Mouse (Mus musculus) cerebellum, postnatal 10 days (tissue): ENCODE measurements at regions not wholly inside any gene's neighbourhood (a gene's known extent, or its start where the extent isn't known, plus 50 kb on each side); places are given as distances from the start of the nearest gene placed in this dataset.

Experiments used
- DNase-seq, 2 experiments: peaks; one replicate each; pipeline ENCODE4 v3.0.0; 2021; ENCODE audit warnings: mixed read lengths in 2 of 2

DNA sequence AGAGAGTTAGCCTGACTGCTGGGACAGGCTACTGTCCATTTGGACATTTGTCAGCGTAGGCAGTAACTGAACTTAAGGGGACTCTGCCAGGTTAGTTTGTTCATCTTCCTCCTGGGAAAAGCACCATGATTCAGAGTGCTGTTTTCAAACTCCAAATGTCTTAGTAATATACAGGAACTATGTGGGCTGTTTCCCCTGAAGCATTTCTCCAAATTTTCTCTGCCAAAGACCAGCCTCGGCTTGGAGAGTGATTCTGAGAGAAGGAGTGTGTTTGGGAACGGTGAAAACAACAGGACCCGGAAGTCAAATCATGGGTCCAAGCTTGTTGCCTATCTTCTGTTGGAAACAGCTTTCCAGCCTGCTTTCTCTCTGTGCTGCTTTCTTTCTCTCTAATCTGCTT lies 52.1 kb downstream of the Rprm start:
- no peak for DNase-seq

DNA sequence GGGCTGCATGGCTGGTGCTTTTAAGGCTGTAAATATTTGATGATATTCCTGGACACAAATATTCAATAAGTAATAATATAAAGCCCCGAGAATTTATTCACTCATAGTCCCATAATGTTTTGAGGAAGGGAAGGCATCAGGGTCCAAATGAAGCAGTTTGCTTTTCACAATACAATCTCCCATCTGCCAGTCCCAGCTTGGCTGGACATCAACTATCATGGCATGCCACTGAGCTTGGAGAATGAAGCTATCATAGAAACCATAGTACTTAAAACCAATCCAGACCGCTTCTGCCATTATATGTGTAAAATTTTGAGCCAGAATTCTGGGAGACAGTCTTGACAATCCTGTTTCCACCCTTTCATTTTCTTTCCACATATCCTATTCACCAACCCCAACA lies 56.5 kb downstream of the Rprm start:
- DNase-seq = peak; percentile 51 to 57

DNA sequence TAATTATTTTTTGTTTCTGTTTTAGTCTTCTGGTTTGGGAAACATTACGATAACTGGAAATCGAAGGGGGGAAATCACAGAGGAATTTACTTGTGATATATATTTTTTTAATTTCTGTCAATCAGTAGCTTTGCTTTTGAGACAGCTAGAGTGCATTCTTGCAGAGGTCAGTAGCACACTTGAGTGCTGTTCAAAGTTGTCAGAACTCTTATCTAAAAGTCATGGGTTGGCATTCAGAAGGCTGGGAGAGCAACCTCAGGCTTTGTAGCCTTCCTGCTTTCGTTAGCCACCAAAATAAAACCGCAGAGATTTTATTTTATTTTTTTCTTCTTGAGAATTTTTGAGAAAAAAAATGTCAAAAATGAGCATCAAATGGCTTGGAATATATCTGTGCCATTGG lies 62.6 kb downstream of the Rprm start:
- DNase-seq = no peak

DNA sequence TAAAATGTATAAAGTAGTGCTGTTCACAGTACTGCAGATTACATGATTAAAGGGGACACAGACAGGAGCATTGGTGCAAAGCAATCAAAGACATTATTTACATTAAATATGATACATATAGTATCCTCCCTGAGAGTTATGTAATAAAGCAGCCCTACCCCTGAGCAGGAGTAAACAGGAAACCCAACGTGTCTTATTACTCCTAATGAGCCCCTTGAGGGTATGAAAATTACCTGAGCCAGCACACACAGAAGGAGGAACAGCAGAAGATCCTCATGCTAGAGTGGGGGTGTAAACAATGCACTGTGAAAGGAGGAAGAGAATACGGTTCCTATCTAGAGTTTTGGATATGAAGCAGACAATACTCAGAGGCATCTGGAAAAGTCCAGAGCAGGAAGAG lies 95.2 kb downstream of the Rprm start:
- no peak for DNase-seq

DNA sequence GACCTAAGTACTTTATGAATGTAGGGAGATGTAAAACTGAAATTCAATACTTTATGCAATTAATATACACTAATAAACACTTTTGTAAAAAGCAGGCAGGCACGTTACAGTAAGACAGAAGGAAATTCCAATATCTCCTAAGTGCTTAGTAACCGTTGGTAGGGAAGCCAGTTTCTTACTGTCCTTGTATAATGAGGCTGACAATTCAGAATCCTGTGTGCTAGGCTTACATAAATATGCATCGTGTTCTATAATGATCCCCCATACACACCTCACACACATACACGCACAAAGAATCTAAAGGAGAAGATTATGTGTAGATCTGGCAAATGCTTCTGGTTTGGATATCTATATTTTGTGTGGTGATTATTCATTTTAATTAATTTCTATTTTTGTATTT lies 109.6 kb downstream of the Rprm start:
- no peak for DNase-seq

DNA sequence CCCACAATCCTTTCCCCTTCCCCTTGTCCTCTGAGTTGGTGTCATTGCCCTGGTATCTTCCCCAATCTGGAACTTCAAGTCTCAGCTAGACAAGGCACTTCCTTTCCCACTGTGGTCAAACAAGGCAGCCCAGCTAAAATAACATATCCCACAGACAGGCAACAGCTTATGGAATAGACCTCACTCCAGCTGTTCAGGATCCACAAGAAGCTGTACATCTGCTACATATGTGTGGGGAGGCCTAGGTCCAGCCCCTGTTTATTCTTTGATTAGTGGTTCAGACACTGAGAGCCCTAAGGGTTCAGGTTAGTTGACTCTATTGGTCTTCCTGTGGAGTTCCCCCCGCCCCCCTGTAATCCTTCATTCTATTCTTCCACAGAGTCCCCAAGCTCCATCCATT lies 124.9 kb downstream of the Rprm start:
- no peak for DNase-seq

DNA sequence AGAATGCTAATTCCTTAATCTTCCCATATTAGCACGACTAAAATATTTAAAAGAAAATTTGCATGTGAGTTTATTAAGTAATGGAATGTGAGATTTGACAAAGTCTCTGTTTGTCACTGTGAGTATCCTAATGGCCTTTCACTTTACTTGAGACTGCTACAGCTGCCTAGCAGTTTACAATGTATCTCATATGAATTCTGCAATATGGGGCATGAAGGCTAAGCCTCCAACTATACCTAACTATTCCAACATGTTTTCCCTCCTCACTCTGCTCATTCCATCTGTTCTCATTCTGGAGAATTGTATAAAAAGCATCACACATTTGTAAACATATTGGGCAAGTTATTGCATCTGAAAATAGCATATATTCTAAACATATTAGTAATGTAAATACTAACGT lies 137.1 kb downstream of the Rprm start:
- no peak for DNase-seq

DNA sequence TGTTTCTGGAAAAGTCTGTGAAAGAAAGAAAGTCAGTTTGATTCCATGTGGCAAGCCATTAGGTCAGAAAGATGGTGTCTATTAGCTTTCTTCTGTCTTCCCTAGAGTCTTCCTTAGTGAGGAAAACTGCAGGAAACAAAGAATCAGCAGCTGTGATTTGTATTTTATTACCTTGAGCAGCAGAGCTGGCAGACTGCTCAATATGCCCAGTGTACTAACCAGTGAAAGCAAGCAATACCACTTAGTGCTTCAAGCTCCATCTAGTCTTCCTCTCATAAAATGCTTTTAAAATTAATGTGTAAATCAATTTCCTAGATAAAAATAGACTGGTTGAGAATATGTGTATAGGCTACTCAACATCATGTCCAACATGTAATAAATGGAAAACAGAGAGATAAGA lies 137.8 kb downstream of the Rprm start:
- DNase-seq = no peak

DNA sequence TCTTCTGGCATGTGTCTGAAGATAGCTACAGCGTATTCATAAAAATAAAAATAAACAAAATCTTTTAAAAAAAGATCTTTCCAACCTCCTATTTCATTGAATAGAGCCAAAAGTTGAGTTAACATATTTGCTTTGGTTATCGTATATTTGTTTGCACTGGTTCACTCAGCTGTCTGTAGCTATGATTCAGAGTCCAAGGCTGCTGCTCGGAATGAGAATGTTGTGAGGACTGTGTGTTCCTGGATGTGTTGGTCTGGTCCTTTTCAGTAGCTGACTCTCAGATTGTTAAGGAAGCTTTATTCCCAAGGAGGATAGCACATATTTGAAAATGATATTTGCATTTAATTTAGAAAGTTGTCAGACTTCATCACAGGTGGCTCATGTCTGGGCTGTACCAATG lies 173.5 kb downstream of the Rprm start:
- DNase-seq = no peak
